In genomic region chr14:57910501-57911068, GRCm38 (mm10) we compare ENCODE assay signal across 8 mouse cellular contexts. TPM values are rescaled to one million over a fixed set of nuclear protein-coding genes. Genes with fewer than 3 reads are reported as not detected.
DNase-seq lines count a peak whose midpoint lies in the region; ATAC-seq and TF ChIP-seq lines count a peak whose summit lies in the region.

No protein-coding gene starts in this region.

- H3K9me3 ChIP-seq in CH12.LX (replicated peaks; ENCODE audit: low read length): no peaks in the 10 kb centered on the region
- H3K9me3 ChIP-seq in forebrain, embryonic 10.5 days: no peaks in the 10 kb centered on the region
- H3K9me3 ChIP-seq in heart, embryonic 15.5 days (replicated peaks): no peaks in the 10 kb centered on the region
- no peaks in the 10 kb centered on the region for H3K9me3 ChIP-seq in liver, embryonic 15.5 days (replicated peaks)
- no peaks in the 10 kb centered on the region for H3K9me3 ChIP-seq in neural tube, embryonic 11.5 days (ENCODE audit: control insufficient read depth, low read length)
- no peaks in the 10 kb centered on the region for H3K9me3 ChIP-seq in stomach, embryonic 16.5 days (replicated peaks; ENCODE audit: control insufficient read depth, low read length)

- H3K79me2 ChIP-seq in CH12.LX (replicated peaks; ENCODE audit: control insufficient read depth, extremely low read depth, insufficient read depth, poor library complexity, severe bottlenecking): no peaks in the 10 kb centered on the region

- no peak overlapping the region for H3K27ac ChIP-seq in CH12.LX (ENCODE audit: insufficient read depth, low read depth)
- peak overlapping the region; percentile 75 for H3K27ac ChIP-seq in forebrain, embryonic 10.5 days
- peak overlapping the region; percentile 37; the same call in 1 of the 2 replicates for H3K27ac ChIP-seq in heart, embryonic 15.5 days
- no peak overlapping the region for H3K27ac ChIP-seq in liver, embryonic 15.5 days (replicated peaks)
- no peak overlapping the region for H3K27ac ChIP-seq in neural tube, embryonic 11.5 days (ENCODE audit: low read depth, low read length)
- no peak overlapping the region for H3K27ac ChIP-seq in stomach, embryonic 16.5 days (ENCODE audit: low read length)

- peak overlapping the region in 2 of 3 experiments; percentile 27 to 43 for H3K4me3 ChIP-seq in CH12.LX (replicated peaks in 1 of 3; ENCODE audit: low read depth in 2 of 3, low read length in 2 of 3, poor library complexity in 1 of 3)
- peak overlapping the region; percentile 45 for H3K4me3 ChIP-seq in forebrain, embryonic 10.5 days
- H3K4me3 ChIP-seq in heart, embryonic 15.5 days: peak overlapping the region; percentile 44
- peak overlapping the region; percentile 25 for H3K4me3 ChIP-seq in liver, embryonic 15.5 days (replicated peaks)
- H3K4me3 ChIP-seq in neural tube, embryonic 11.5 days (ENCODE audit: low read depth, low read length): peak overlapping the region; percentile 21; the same call in 1 of the 2 replicates
- peak overlapping the region; percentile 35 for H3K4me3 ChIP-seq in stomach, embryonic 16.5 days (replicated peaks; ENCODE audit: low read length)

- peaks cover 0 to 6% of the 10 kb centered on the region in 2 experiments for H3K36me3 ChIP-seq in CH12.LX (replicated peaks in 1 of 2; ENCODE audit: control insufficient read depth in 1 of 2, insufficient read depth in 1 of 2, low read length in 1 of 2)
- H3K36me3 ChIP-seq in forebrain, embryonic 10.5 days (replicated peaks): peaks cover 5% of the 10 kb centered on the region; the same call in 1 of the 2 replicates
- H3K36me3 ChIP-seq in heart, embryonic 15.5 days: 0 out of 2 replicates have a peak, but pooled peaks cover 4% of the 10 kb centered on the region
- no peaks in the 10 kb centered on the region for H3K36me3 ChIP-seq in liver, embryonic 15.5 days (replicated peaks)
- no peaks in the 10 kb centered on the region for H3K36me3 ChIP-seq in neural tube, embryonic 11.5 days (ENCODE audit: control insufficient read depth, insufficient read depth, low read length)
- no peaks in the 10 kb centered on the region for H3K36me3 ChIP-seq in stomach, embryonic 16.5 days (ENCODE audit: control insufficient read depth, insufficient read depth, low read length)

- peaks cover 5 to 20% of the 10 kb centered on the region in 2 experiments for H3K4me1 ChIP-seq in CH12.LX (ENCODE audit: control insufficient read depth in 1 of 2, insufficient read depth in 2 of 2)
- peaks cover 6% of the 10 kb centered on the region for H3K4me1 ChIP-seq in forebrain, embryonic 10.5 days
- H3K4me1 ChIP-seq in heart, embryonic 15.5 days (replicated peaks): peaks cover 2% of the 10 kb centered on the region; the same call in 1 of the 2 replicates
- peaks cover 14% of the 10 kb centered on the region for H3K4me1 ChIP-seq in liver, embryonic 15.5 days (replicated peaks)
- H3K4me1 ChIP-seq in neural tube, embryonic 11.5 days (ENCODE audit: control insufficient read depth, insufficient read depth, low read length): no peaks in the 10 kb centered on the region
- H3K4me1 ChIP-seq in stomach, embryonic 16.5 days (ENCODE audit: control insufficient read depth, insufficient read depth, low read length): peaks cover 5% of the 10 kb centered on the region; the same call in 1 of the 2 replicates

- H3K27me3 ChIP-seq in CH12.LX (replicated peaks): no peaks in the 10 kb centered on the region
- H3K27me3 ChIP-seq in forebrain, embryonic 10.5 days (ENCODE audit: poor library complexity, severe bottlenecking): 0 out of 2 replicates have a peak, but pooled peaks cover 3% of the 10 kb centered on the region
- no peaks in the 10 kb centered on the region for H3K27me3 ChIP-seq in heart, embryonic 15.5 days
- H3K27me3 ChIP-seq in liver, embryonic 15.5 days: no peaks in the 10 kb centered on the region
- no peaks in the 10 kb centered on the region for H3K27me3 ChIP-seq in neural tube, embryonic 11.5 days (ENCODE audit: control insufficient read depth, insufficient read depth, low read length)
- H3K27me3 ChIP-seq in stomach, embryonic 16.5 days (ENCODE audit: control insufficient read depth, insufficient read depth, low read length): no peaks in the 10 kb centered on the region

- 22% methylated on average over 26 of the region's 26 CpGs for WGBS in forebrain, embryonic 10.5 days
- 22% methylated on average over 26 of the region's 26 CpGs for WGBS in heart, embryonic 15.5 days
- 19% methylated on average over 26 of the region's 26 CpGs for WGBS in liver, embryonic 15.5 days (ENCODE audit: insufficient replicate concordance)
- 22% methylated on average over 26 of the region's 26 CpGs for WGBS in neural tube, embryonic 11.5 days
- WGBS in stomach, embryonic 16.5 days: 20% methylated on average over 26 of the region's 26 CpGs

- peak overlapping the region; percentile 45 for H3K9ac ChIP-seq in CH12.LX (ENCODE audit: insufficient read depth, low read depth)
- H3K9ac ChIP-seq in heart, embryonic 15.5 days: peak overlapping the region; percentile 59
- no peak overlapping the region for H3K9ac ChIP-seq in liver, embryonic 15.5 days
- peak overlapping the region; percentile 52; the same call in 1 of the 2 replicates for H3K9ac ChIP-seq in neural tube, embryonic 11.5 days (ENCODE audit: low read length)
- peak overlapping the region; percentile 64 for H3K9ac ChIP-seq in stomach, embryonic 16.5 days (ENCODE audit: low read length)

- peak; percentile 72 for TF ChIP-seq POLR2A in CH12.LX (IDR thresholded peaks at IDR 0.05; ENCODE audit: low read depth, low read length)

- dilution Hi-C loops in CH12.LX (cut with MboI; ENCODE audit: extremely low pct_ligation_motif_present, extremely low pct_unique_long_range_greater_than_20kb, low sequenced_read_pairs): no loop called here

- TF ChIP-seq EP300 in CH12.LX (IDR thresholded peaks at IDR 0.05; ENCODE audit: low read length): no peak

- TF ChIP-seq RAD21 in CH12.LX (IDR thresholded peaks at IDR 0.05; ENCODE audit: low read depth, low read length): peak; percentile 95

- in situ Hi-C loops in CH12.LX (cut with MboI; ENCODE audit: low pct_ligation_motif_present, low pct_unique_long_range_greater_than_20kb, low sequenced_read_pairs): loop anchor here (25.0 kb wide), 1 partner anchor 523 kb away; the partner anchor contains the start of gene Cryl1

- peak; percentile 83 for ATAC-seq in heart, embryonic 15.5 days (replicated peaks; ENCODE audit: insufficient number of reproducible peaks, insufficient read depth, low FRiP score, low read depth)
- ATAC-seq in liver, embryonic 15.5 days (ENCODE audit: insufficient read depth): peak; percentile 87
- ATAC-seq in neural tube, embryonic 11.5 days (ENCODE audit: insufficient read depth, low FRiP score, low TSS enrichment): peak; percentile 85
- peak; percentile 96 for ATAC-seq in stomach, embryonic 16.5 days (ENCODE audit: insufficient read depth, low FRiP score)

- peak overlapping the region; percentile 30 for H3K4me2 ChIP-seq in CH12.LX (ENCODE audit: insufficient read depth, low read depth, poor library complexity, severe bottlenecking)
- peak overlapping the region; percentile 73 for H3K4me2 ChIP-seq in heart, embryonic 15.5 days
- peak overlapping the region; percentile 63 for H3K4me2 ChIP-seq in liver, embryonic 15.5 days
- H3K4me2 ChIP-seq in neural tube, embryonic 11.5 days (ENCODE audit: low read depth): peak overlapping the region; percentile 38
- H3K4me2 ChIP-seq in stomach, embryonic 16.5 days (ENCODE audit: low read depth, low read length): peak overlapping the region; percentile 60

- peak; percentile 94 for DNase-seq in CH12.LX (ENCODE audit: extremely low read depth)
- DNase-seq in c-Kit-positive CD71-negative TER-119-negative erythroid progenitor cells, embryonic 14.5 days (ENCODE audit: low read depth): peak; percentile 92
- DNase-seq in forebrain, embryonic 10.5 days (ENCODE audit: extremely low spot score, low spot score): peak; percentile 83
- DNase-seq in kidney, postnatal 14 days: peak; percentile 91
- peak; percentile 84 for DNase-seq in neural tube, embryonic 11.5 days (ENCODE audit: low spot score)

- peak in 1 of 2 experiments; percentile 93; a peak in 2 of 4 replicates for TF ChIP-seq CTCF in CH12.LX (conservative IDR thresholded peaks at IDR 0.05 in 1 of 2, IDR thresholded peaks at IDR 0.05 in 1 of 2; ENCODE audit: low read depth in 2 of 2, low read length in 2 of 2)

TF ChIP-seq in CH12.LX, 34 proteins besides CTCF, POLR2A, EP300 and RAD21 (continues in another document):
- TF ChIP-seq BHLHE40 (IDR thresholded peaks at IDR 0.05; ENCODE audit: low read depth, low read length) (0 out of 2 replicates have a peak, but pooled peaks have one; percentile 23), SIN3A (IDR thresholded peaks at IDR 0.05; ENCODE audit: low read length) (peak; percentile 91), JUND (conservative IDR thresholded peaks at IDR 0.05; ENCODE audit: low read depth, low read length) (0 out of 2 replicates have a peak, but pooled peaks have one; percentile 18), CHD1 (IDR thresholded peaks at IDR 0.05; ENCODE audit: low read depth, low read length) (peak; percentile 75; the same call in 1 of the 2 replicates), SMC3 (IDR thresholded peaks at IDR 0.05; ENCODE audit: low read depth, low read length) (peak; percentile 88), MYC (IDR thresholded peaks at IDR 0.05; ENCODE audit: low read depth, low read length) (peak; percentile 88), TCF12 (IDR thresholded peaks at IDR 0.05; ENCODE audit: low read depth, low read length) (peak; percentile 73; the same call in 1 of the 2 replicates), TBP (conservative IDR thresholded peaks at IDR 0.05; ENCODE audit: low read depth, low read length) (peak; percentile 56; the same call in 1 of the 2 replicates), RCOR1 (conservative IDR thresholded peaks at IDR 0.05; ENCODE audit: low read depth, low read length) (peak; percentile 58; the same call in 1 of the 2 replicates), PAX5 (IDR thresholded peaks at IDR 0.05; ENCODE audit: low read length) (no peak), MXI1 (IDR thresholded peaks at IDR 0.05; ENCODE audit: low read depth, low read length) (peak; percentile 94), MAZ (IDR thresholded peaks at IDR 0.05; ENCODE audit: low read depth, low read length) (peak; percentile 57; the same call in 1 of the 2 replicates), KAT2A (IDR thresholded peaks at IDR 0.05; ENCODE audit: insufficient replicate concordance, low read length) (no peak), HCFC1 (IDR thresholded peaks at IDR 0.05; ENCODE audit: low read depth, low read length) (peak; percentile 52)

RNA-seq across cellular contexts. Expression of gene Zdhhc20, which starts 20.5 kb away (rescaled TPM):
- total RNA-seq in CH12.LX (2012; rRNA removed) (9.4 and 10.4 TPM in 2 replicates), CH12.LX (2014; rRNA removed) (27.4 and 36.1 TPM in 2 replicates)
- polyA plus RNA-seq in CH12.LX (2012; ENCODE audit: insufficient read length, low read depth): 28.7 and 41.3 TPM in 2 replicates
- polyA plus RNA-seq in forebrain, embryonic 10.5 days (2016; fragmentation: Nextera tagmentation; extraction: Ambion mirVana): 50.3 and 54.2 TPM in 2 replicates
- 38.8 and 40.3 TPM in 2 replicates for polyA plus RNA-seq in heart, embryonic 15.5 days (2015; fragmentation: Nextera tagmentation; extraction: Ambion mirVana)
- polyA plus RNA-seq in liver, embryonic 15.5 days (2015; fragmentation: Nextera tagmentation; extraction: Ambion mirVana): 9.6 and 11.4 TPM in 2 replicates
- polyA plus RNA-seq in neural tube, embryonic 11.5 days (2014; fragmentation: Nextera tagmentation; extraction: Ambion mirVana): 50.7 and 58.0 TPM in 2 replicates
- polyA plus RNA-seq in stomach, embryonic 16.5 days (2015; fragmentation: Nextera tagmentation; extraction: Ambion mirVana): 68.6 and 71.2 TPM in 2 replicates

Comparison
In these comparisons a context has a peak if more than half of its experiments do, and no peak if none do; other contexts are left out.
1. H3K27ac ChIP-seq: peak in forebrain, embryonic 10.5 days (single experiment) and heart, embryonic 15.5 days (single experiment); none in CH12.LX (single experiment), liver, embryonic 15.5 days (single experiment), neural tube, embryonic 11.5 days (single experiment) and stomach, embryonic 16.5 days (single experiment).
2. Peak in every context shown above with its lines, with median percentiles within 50 percentile points of each other: DNase-seq, H3K4me2 ChIP-seq, H3K4me3 ChIP-seq and ATAC-seq.